Mouse (Mus musculus) spleen, adult 18-20 months (tissue): ENCODE results near the gene Cpvl.

Source experiments
- DNase-seq, 2 experiments: peaks; one replicate each; pipeline ENCODE4 v3.0.0; 2022; ENCODE audit warnings: mixed read lengths in 2 of 2

The Cpvl gene

DNA sequence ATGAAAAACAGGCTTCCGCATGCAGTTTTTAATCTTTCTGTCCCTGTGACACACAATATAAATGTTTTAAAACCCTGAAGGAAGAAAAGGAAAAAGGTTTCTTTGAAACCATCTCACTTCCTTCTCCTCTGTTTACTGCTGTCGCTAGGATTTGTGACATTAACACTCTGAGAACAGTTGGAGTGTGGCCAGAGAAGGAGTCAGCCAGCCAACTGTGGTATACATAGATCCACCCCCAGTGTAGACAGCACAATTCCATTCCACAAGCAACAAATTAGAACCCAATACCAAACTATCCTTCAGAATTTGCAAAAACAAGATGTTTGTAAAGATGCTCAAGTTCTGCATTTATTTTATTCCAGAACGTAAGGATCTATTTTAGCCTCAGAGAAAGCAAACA lies 6.7 kb downstream of the Cpvl start:
- no peak for DNase-seq

GRCm38 (mm10) chr6:53969081-53969480 lies 9.4 kb downstream of the Cpvl start:
- no peak for DNase-seq

DNA sequence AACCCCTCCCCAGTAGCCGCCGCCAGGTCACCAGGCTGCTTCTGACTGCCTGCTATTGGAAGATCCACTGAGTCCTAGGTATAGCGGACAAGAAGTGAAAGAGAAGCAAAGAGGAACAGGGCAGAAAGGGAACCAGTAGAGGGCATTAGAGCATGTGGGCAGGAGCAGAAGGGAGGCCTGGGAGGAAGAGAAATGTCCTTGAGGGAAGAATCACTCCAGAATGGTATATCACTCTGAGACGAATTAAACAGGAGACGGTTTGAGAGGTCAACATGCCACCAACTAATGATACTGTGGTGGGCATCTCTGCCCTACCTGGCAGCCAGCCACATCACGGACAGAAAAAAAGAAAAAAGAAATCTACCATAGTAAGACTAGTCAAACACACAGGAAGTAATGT lies 9.9 kb downstream of the Cpvl start:
- no peak for DNase-seq

- no peak for DNase-seq
Observed at GRCm38 (mm10) chr6:53966595-53966994, 11.9 kb downstream of the Cpvl start.

GRCm38 (mm10) chr6:53965900-53966299 lies 12.6 kb downstream of the Cpvl start:
- DNase-seq: no peak

- DNase-seq: no peak
Observed at GRCm38 (mm10) chr6:53963906-53964496, 14.5 kb downstream of the Cpvl start.

GRCm38 (mm10) chr6:53962006-53962405 lies 16.5 kb downstream of the Cpvl start:
- no peak for DNase-seq

DNA sequence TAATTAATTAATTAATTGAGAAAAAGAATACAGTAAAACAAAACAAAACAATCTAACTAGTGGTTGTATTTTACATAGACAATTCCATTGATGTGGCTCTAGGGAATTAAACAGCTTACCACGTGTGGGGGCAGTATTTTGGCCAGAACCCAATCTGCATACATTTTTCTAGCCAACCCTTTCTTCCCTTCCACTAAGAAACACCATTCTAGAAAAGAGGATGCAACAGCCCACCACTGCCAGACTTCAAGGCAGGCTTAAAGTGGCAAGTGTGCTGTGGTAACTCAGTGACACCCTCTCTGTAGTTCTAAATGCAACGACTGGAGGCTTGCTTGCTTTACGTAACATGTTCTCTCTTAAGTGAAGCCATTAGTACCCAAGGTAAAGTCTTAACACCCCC lies 18.6 kb downstream of the Cpvl start:
- DNase-seq: no peak

- peak; percentile 16 to 59 for DNase-seq
Observed at GRCm38 (mm10) chr6:53958321-53958720, 20.1 kb downstream of the Cpvl start.

- no peak for DNase-seq
Observed at GRCm38 (mm10) chr6:53956513-53956912, 22.0 kb downstream of the Cpvl start.

GRCm38 (mm10) chr6:53955846-53956245 lies 22.6 kb downstream of the Cpvl start:
- DNase-seq: no peak

GRCm38 (mm10) chr6:53955271-53955670 lies 23.2 kb downstream of the Cpvl start:
- no peak for DNase-seq

DNA sequence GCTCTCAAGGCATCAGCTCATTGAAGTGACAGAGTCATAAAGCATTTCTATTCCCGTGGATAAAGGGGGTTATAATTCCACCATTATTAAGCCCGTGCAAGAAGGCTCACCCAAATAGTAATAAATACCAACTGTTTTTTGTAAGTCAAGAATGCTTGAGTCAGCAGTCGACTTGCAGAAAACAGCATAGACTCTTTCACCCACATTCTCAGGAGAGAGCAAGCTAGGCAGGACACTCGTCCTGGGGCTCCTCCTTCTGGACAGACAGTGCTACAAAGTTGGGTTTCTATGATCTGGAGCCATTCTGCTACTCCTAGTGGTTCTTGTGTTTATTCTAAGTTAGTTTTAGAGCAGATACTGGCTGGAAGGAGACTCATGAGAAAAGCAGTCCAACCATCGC lies 24.4 kb downstream of the Cpvl start:
- DNase-seq: no peak

GRCm38 (mm10) chr6:53953348-53953747 lies 25.1 kb downstream of the Cpvl start:
- DNase-seq: no peak

GRCm38 (mm10) chr6:53951421-53951820 lies 27.1 kb downstream of the Cpvl start:
- DNase-seq: no peak

GRCm38 (mm10) chr6:53950876-53951275 lies 27.6 kb downstream of the Cpvl start:
- no peak for DNase-seq

DNA sequence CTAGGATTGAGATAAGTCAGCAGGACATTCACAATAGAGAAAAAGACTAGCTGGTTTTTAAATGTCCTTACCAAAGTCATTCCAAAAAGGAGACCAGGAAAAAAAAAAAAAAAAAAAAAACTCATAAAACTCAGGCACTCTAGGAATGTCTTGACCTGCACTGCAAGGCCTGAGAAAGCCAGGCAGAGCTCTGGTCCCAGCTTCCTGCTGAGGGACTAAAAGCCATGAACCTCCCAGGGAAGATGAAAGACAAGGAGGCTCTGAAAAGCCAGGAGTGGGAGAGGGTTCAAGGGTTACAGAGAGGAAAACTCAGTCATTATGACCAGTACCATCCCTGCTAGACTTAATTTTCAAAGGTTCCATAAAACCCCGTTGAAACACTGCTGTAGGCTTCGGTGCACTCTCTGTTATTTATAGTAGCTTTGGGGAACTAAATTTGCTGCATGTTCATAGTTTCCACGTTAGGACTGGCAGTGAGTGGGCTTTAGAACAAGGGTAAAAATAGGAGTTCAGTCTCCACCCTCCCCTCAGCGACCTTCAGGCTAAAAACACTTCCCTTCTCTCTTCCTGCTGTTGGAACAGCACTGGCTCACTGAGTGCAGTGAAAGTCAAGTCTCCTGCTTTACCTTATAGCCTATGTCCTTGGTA lies 30.0 kb downstream of the Cpvl start:
- DNase-seq: no peak

- no peak for DNase-seq
Observed at GRCm38 (mm10) chr6:53944887-53945286, 33.6 kb downstream of the Cpvl start.

GRCm38 (mm10) chr6:53944417-53944816 lies 34.1 kb downstream of the Cpvl start:
- no peak for DNase-seq

DNA sequence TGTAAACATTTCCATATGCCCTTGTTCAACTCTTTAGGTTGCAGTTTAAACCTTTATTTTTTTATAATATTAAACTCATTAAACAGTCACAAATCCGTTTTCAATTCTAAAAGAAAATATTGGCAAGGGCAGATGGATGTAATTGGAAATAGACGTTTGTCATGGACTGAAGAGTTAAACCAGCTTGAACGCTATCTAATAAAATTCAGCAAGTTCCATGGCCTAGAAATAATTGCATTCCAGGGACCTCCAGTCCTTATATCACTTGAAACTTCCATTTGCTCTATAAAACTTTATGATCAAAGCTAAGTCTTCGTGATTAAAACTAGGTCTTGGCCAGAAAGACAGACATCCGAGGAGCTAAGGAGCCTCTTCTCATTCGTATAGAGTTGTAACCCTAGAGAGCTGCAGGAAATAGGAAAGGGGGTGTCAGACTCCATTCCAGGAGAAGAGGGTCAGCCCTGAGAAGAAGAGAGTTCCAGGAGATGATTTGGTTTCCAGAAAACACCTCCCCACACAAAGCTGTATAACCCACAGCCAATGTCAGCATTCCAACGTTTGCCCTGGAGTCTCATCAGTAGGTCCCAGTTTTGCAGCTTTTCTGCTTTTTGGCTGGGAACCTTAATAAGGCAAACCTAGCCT lies 36.2 kb downstream of the Cpvl start:
- no peak for DNase-seq

DNA sequence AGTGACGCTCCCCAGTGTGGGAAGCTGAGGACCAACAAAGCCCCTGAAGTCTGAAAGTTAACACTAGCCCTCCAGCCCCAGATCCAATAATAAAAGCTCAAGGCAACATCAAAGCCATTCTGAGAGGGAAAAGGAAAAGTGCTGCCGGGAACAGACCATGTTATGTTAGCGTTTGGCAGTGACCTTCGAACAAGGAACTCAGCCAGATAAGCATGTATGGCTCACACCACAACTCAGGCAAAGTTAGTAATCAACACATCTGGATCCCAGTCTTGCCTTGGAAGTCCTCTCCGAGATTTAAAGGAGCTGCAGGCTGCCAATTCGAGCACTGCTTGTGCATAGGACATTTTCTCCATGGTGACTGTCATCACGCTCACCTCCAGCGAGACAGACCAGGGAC lies 38.7 kb downstream of the Cpvl start:
- no peak for DNase-seq

GRCm38 (mm10) chr6:53938942-53939341 lies 39.5 kb downstream of the Cpvl start:
- DNase-seq: no peak

- DNase-seq: no peak
Observed at GRCm38 (mm10) chr6:53937143-53938134, 41.0 kb downstream of the Cpvl start.
